Mouse (Mus musculus) erythroblast, embryonic 14.5 days (primary cell): ENCODE results near the gene Olfr544. TPM values are rescaled to one million over a fixed set of nuclear protein-coding genes. Genes with fewer than 3 reads are reported as not detected.

Source experiments
- H3K27me3 ChIP-seq: 2 replicates; pipeline ENCODE4 v1.6.1; 2012; ENCODE audit warnings: inconsistent platforms; ENCODE audit not compliant: control insufficient read depth
- H3K36me3 ChIP-seq: 2 replicates; pipeline ENCODE4 v1.6.1; 2012; ENCODE audit warnings: mild to moderate bottlenecking, inconsistent platforms; ENCODE audit not compliant: control insufficient read depth
- H3K4me1 ChIP-seq: 2 replicates; pipeline ENCODE4 v1.6.1; 2012; ENCODE audit warnings: inconsistent platforms; ENCODE audit not compliant: control insufficient read depth
- H3K4me3 ChIP-seq: replicated peaks from 2 replicates; pipeline ENCODE3; 2012; ENCODE audit warnings: moderate library complexity, mild to moderate bottlenecking, inconsistent platforms
- H3K9me3 ChIP-seq: 2 replicates; pipeline ENCODE4 v1.6.1; 2012; ENCODE audit warnings: low read length, inconsistent platforms, mixed read lengths; ENCODE audit not compliant: control insufficient read depth
- GATA1 ChIP-seq: IDR thresholded peaks from 2 replicates; pipeline ENCODE4 v1.6.1; 2012; ENCODE audit warnings: low read length, inconsistent platforms, mixed read lengths
- TAL1 ChIP-seq: IDR thresholded peaks from 3 replicates; pipeline ENCODE4 v1.6.1; 2012; ENCODE audit warnings: low read length, inconsistent platforms, mixed read lengths
- polyA plus RNA-seq: library from polyadenylated mRNA; stranded (reverse); fragments of >175 nt; gene quantifications from 2 replicates; pipeline ENCODE4 v1.2.3, GENCODE M21; 2012

The Olfr544 gene
- not detected in 2 replicates for polyA plus RNA-seq

GRCm38 (mm10) chr7:102488161-102488560 is at the start of gene Olfr544:
Olfr544 (minus strand) TSS chr7:102488313.
- Histone ChIP-seq H3K4me3 (no peak within 1 kb of the TSS), H3K36me3 (no peaks in the 10 kb centered on the region), H3K9me3 (no peaks in the 10 kb centered on the region), H3K4me1 (peaks cover 22% of the 10 kb centered on the region), H3K27me3 (no peaks in the 10 kb centered on the region)
- no peak for TF ChIP-seq GATA1
- no peak for TF ChIP-seq TAL1

GRCm38 (mm10) chr7:102534449-102534848 is 46.3 kb upstream of the Olfr544 start, which contains the start of gene Olfr547:
Olfr547 (plus strand) TSS chr7:102534749.
- Histone ChIP-seq H3K4me3 (no peak within 1 kb of the TSS), H3K4me1 (no peaks in the 10 kb centered on the region), H3K9me3 (no peaks in the 10 kb centered on the region), H3K36me3 (no peaks in the 10 kb centered on the region), H3K27me3 (no peaks in the 10 kb centered on the region)
- TF ChIP-seq GATA1 (no peak), TAL1 (no peak)

GRCm38 (mm10) chr7:102529052-102529451 is 40.9 kb upstream of the Olfr544 start:
- Histone ChIP-seq H3K36me3 (no peaks in the 10 kb centered on the region), H3K4me3 (no peak overlapping the region), H3K9me3 (no peaks in the 10 kb centered on the region), H3K27me3 (no peaks in the 10 kb centered on the region), H3K4me1 (no peaks in the 10 kb centered on the region)
- TF ChIP-seq TAL1 (no peak), GATA1 (no peak)

GRCm38 (mm10) chr7:102517051-102517335 is 28.9 kb upstream of the Olfr544 start:
- peaks cover 3% of the 10 kb centered on the region; the same call in 1 of the 2 replicates for H3K4me1 ChIP-seq
- peaks cover 16% of the 10 kb centered on the region for H3K27me3 ChIP-seq
- no peaks in the 10 kb centered on the region for H3K36me3 ChIP-seq
- no peak overlapping the region for H3K4me3 ChIP-seq
- TF ChIP-seq TAL1, result no peak
- TF ChIP-seq GATA1, result no peak
- H3K9me3 ChIP-seq, result no peaks in the 10 kb centered on the region

GRCm38 (mm10) chr7:102516261-102517050 is 28.3 kb upstream of the Olfr544 start:
- Histone ChIP-seq H3K4me3 (no peak overlapping the region), H3K4me1 (peaks cover 3% of the 10 kb centered on the region; the same call in 1 of the 2 replicates), H3K27me3 (peaks cover 16% of the 10 kb centered on the region)

GRCm38 (mm10) chr7:102514144-102514543 is 26.0 kb upstream of the Olfr544 start:
- H3K36me3 ChIP-seq, result no peaks in the 10 kb centered on the region
- TF ChIP-seq TAL1 (no peak), GATA1 (no peak)
- no peaks in the 10 kb centered on the region for H3K9me3 ChIP-seq
- peaks cover 16% of the 10 kb centered on the region for H3K27me3 ChIP-seq
- peaks cover 3% of the 10 kb centered on the region; the same call in 1 of the 2 replicates for H3K4me1 ChIP-seq
- H3K4me3 ChIP-seq, result no peak overlapping the region

More at GRCm38 (mm10) chr7:102516261-102517050, 28.3 kb upstream of the Olfr544 start:
- no peak for TF ChIP-seq TAL1
- no peak for TF ChIP-seq GATA1
- no peaks in the 10 kb centered on the region for H3K9me3 ChIP-seq
- no peaks in the 10 kb centered on the region for H3K36me3 ChIP-seq

- Histone ChIP-seq H3K36me3 (no peaks in the 10 kb centered on the region), H3K9me3 (no peaks in the 10 kb centered on the region), H3K4me1 (peaks cover 3% of the 10 kb centered on the region; the same call in 1 of the 2 replicates), H3K4me3 (peak overlapping the region; percentile 30), H3K27me3 (peaks cover 16% of the 10 kb centered on the region)
- TF ChIP-seq TAL1 (no peak), GATA1 (no peak)
These were observed 24.8 kb upstream of the Olfr544 start for GRCm38 (mm10) chr7:102512814-102513435.

GRCm38 (mm10) chr7:102511927-102512326 is 23.8 kb upstream of the Olfr544 start:
- no peak for TF ChIP-seq TAL1
- TF ChIP-seq GATA1, result no peak
- Histone ChIP-seq H3K9me3 (no peaks in the 10 kb centered on the region), H3K36me3 (no peaks in the 10 kb centered on the region), H3K4me3 (no peak overlapping the region), H3K27me3 (peaks cover 16% of the 10 kb centered on the region), H3K4me1 (peaks cover 3% of the 10 kb centered on the region; the same call in 1 of the 2 replicates)

GRCm38 (mm10) chr7:102509726-102510125 is 21.6 kb upstream of the Olfr544 start:
- Histone ChIP-seq H3K4me1 (peaks cover 3% of the 10 kb centered on the region; the same call in 1 of the 2 replicates), H3K9me3 (no peaks in the 10 kb centered on the region), H3K27me3 (peaks cover 16% of the 10 kb centered on the region), H3K36me3 (no peaks in the 10 kb centered on the region), H3K4me3 (no peak overlapping the region)
- TF ChIP-seq TAL1 (no peak), GATA1 (no peak)
